Mouse (Mus musculus): Measurements from ENCODE around the gene Icam4. TPM values are rescaled to one million over a fixed set of nuclear protein-coding genes. Genes with fewer than 3 reads are reported as not detected.

Gene Icam4
- total and polyA plus RNA-seq, 3 experiments, result 193 to 268 (median 260) TPM

DNA sequence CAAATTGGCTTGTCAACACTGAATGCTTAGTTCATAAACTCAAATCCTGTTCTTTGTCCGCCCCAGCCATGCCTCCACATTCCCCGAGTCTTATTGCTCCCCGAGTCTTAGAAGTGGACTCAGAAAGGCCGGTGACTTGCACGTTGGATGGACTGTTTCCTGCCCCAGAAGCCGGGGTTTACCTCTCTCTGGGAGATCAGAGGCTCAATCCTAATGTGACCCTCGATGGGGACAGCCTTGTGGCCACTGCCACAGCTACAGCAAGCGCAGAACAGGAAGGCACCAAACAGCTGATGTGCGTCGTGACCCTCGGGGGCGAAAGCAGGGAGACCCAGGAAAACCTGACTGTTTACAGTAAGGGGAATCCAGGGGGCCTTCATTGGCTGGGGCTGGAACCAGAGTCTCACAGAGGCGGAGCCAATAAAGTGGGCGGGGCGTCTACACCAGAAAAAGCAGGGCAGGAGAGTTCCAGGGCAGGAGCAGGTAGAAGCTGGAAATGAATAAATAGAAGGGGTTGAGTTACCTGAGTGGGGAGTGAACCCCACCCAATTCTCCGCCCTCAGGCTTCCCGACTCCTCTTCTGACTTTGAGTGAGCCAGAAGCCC lies 5.4 kb downstream of the Icam4 start:
- no peaks in the 10 kb centered on the region for H3K9me3 ChIP-seq (replicated peaks; ENCODE audit: insufficient read depth, low read length)
- H3K4me1 ChIP-seq (ENCODE audit: control insufficient read depth in 1 of 2, insufficient read depth in 2 of 2, low read length in 2 of 2), result peaks cover 2 to 19% of the 10 kb centered on the region in 2 experiments; a peak in 3 of 4 replicates
- peaks cover 0 to 5% of the 10 kb centered on the region in 2 experiments; a peak in 2 of 4 replicates for H3K36me3 ChIP-seq (ENCODE audit: control insufficient read depth in 1 of 2, insufficient read depth in 2 of 2, low read length in 2 of 2)
- H3K27me3 ChIP-seq (ENCODE audit: control insufficient read depth in 1 of 2, insufficient read depth in 2 of 2, low read length in 2 of 2), result no peaks in the 10 kb centered on the region
- no peak overlapping the region for H3K4me3 ChIP-seq (ENCODE audit: control insufficient read depth in 1 of 2, insufficient read depth in 1 of 2, low read depth in 2 of 2, low read length in 2 of 2)
- TF ChIP-seq ZKSCAN1 (IDR thresholded peaks at IDR 0.05; ENCODE audit: low read depth, low read length) (no peak), BHLHE40 (IDR thresholded peaks at IDR 0.05; ENCODE audit: borderline replicate concordance, low read depth, low read length) (no peak), MAZ (IDR thresholded peaks at IDR 0.05; ENCODE audit: low read depth, low read length) (no peak), MYB (IDR thresholded peaks at IDR 0.05; ENCODE audit: low read depth, low read length) (no peak)
- peak; percentile 77 for DNase-seq (ENCODE audit: low read depth, low spot score)
- peaks cover 18% of the 10 kb centered on the region for H3K79me2 ChIP-seq (ENCODE audit: control insufficient read depth, insufficient read depth, low read length, poor library complexity)
- H3K27ac ChIP-seq (ENCODE audit: control insufficient read depth, low read depth, low read length), result no peak overlapping the region
- H3K9ac ChIP-seq (ENCODE audit: control insufficient read depth, low read depth, low read length, poor library complexity, severe bottlenecking), result no peak overlapping the region

DNA sequence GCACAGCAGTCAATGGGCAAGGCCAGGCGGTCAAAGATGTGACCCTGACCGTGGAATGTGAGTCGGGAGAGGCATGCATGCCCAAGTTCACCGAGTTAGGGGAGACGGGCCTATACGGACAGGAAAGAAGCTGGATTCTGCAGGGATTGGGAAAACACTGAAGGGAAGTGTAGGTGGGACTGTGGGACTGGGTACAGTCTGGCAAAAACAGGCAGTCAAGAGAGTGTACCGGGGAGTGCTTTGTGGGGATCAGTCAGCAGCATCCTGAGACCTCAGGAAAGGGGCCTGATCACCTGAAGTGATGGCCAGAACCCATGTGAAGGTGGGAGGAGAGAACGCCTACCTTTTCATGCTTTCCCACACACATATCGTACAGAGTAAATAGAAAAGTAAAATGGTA lies 6.4 kb downstream of the Icam4 start:
- Histone ChIP-seq H3K4me3 (ENCODE audit: control insufficient read depth in 1 of 2, insufficient read depth in 1 of 2, low read depth in 2 of 2, low read length in 2 of 2) (no peak overlapping the region), H3K27me3 (ENCODE audit: control insufficient read depth in 1 of 2, insufficient read depth in 2 of 2, low read length in 2 of 2) (no peaks in the 10 kb centered on the region), H3K27ac (ENCODE audit: control insufficient read depth, low read depth, low read length) (no peak overlapping the region), H3K4me1 (ENCODE audit: control insufficient read depth in 1 of 2, insufficient read depth in 2 of 2, low read length in 2 of 2) (peaks cover 9 to 29% of the 10 kb centered on the region in 2 experiments), H3K9ac (ENCODE audit: control insufficient read depth, low read depth, low read length, poor library complexity, severe bottlenecking) (no peak overlapping the region), H3K9me3 (replicated peaks; ENCODE audit: insufficient read depth, low read length) (no peaks in the 10 kb centered on the region), H3K79me2 (ENCODE audit: control insufficient read depth, insufficient read depth, low read length, poor library complexity) (peaks cover 11% of the 10 kb centered on the region), H3K36me3 (ENCODE audit: control insufficient read depth in 1 of 2, insufficient read depth in 2 of 2, low read length in 2 of 2) (peaks cover 0 to 13% of the 10 kb centered on the region in 2 experiments; a peak in 2 of 4 replicates)
- TF ChIP-seq TCF12 (IDR thresholded peaks at IDR 0.05; ENCODE audit: low read depth, low read length), result no peak
- TF ChIP-seq MYB (IDR thresholded peaks at IDR 0.05; ENCODE audit: low read depth, low read length), result no peak
- no peak for TF ChIP-seq ZKSCAN1 (IDR thresholded peaks at IDR 0.05; ENCODE audit: low read depth, low read length)
- no peak for TF ChIP-seq BHLHE40 (IDR thresholded peaks at IDR 0.05; ENCODE audit: borderline replicate concordance, low read depth, low read length)
- no peak for TF ChIP-seq SMC3 (IDR thresholded peaks at IDR 0.05; ENCODE audit: low read depth, low read length)
- no peak for TF ChIP-seq NELFE (IDR thresholded peaks at IDR 0.05; ENCODE audit: low read depth, low read length)
- TF ChIP-seq USF1 (IDR thresholded peaks at IDR 0.05; ENCODE audit: low read depth, low read length), result no peak
- TF ChIP-seq EP300 (IDR thresholded peaks at IDR 0.05; ENCODE audit: low read depth in 1 of 2, low read length in 2 of 2), result no peak
- no peak for TF ChIP-seq POLR2AphosphoS2 (IDR thresholded peaks at IDR 0.05; ENCODE audit: low read length)
- TF ChIP-seq GABPA (IDR thresholded peaks at IDR 0.05; ENCODE audit: low read depth, low read length), result no peak
- no peak for TF ChIP-seq MAFK (IDR thresholded peaks at IDR 0.05; ENCODE audit: borderline replicate concordance, low read depth, low read length)
- no peak for TF ChIP-seq POLR2AphosphoS5 (IDR thresholded peaks at IDR 0.05; ENCODE audit: borderline replicate concordance, low read depth, low read length)
- no peak for TF ChIP-seq ELF1 (IDR thresholded peaks at IDR 0.05; ENCODE audit: low read depth, low read length)
- no peak for TF ChIP-seq KAT2A (conservative IDR thresholded peaks at IDR 0.05; ENCODE audit: low read depth, low read length)
- TF ChIP-seq CHD1 (IDR thresholded peaks at IDR 0.05; ENCODE audit: low read depth, low read length), result no peak
- TF ChIP-seq RCOR1 (IDR thresholded peaks at IDR 0.05; ENCODE audit: low read depth, low read length), result no peak
- TF ChIP-seq HCFC1 (IDR thresholded peaks at IDR 0.05; ENCODE audit: low read depth, low read length), result no peak
- no peak for TF ChIP-seq UBTF (IDR thresholded peaks at IDR 0.05; ENCODE audit: borderline replicate concordance, insufficient read depth, low read depth, low read length)
- no peak for TF ChIP-seq JUND (IDR thresholded peaks at IDR 0.05; ENCODE audit: low read depth, low read length)
- no peak for TF ChIP-seq NRF1 (IDR thresholded peaks at IDR 0.05; ENCODE audit: insufficient read depth, low read depth, low read length, poor library complexity, severe bottlenecking)
- no peak for DNase-seq (ENCODE audit: low read depth, low spot score)
